Mouse (Mus musculus): ENCODE measurements around the gene Fam229a. TPM values are rescaled to one million over a fixed set of nuclear protein-coding genes. Genes with fewer than 3 reads are reported as not detected.

The Fam229a gene
- polyA plus RNA-seq, 1 experiment from 2014 or later: not detected

- no peak for ATAC-seq (ENCODE audit: insufficient read depth, low FRiP score)
Measured at GRCm38 (mm10) chr4:129479863-129480262, 11.1 kb upstream of the Fam229a start.

GRCm38 (mm10) chr4:129481090-129481489, 9.9 kb upstream of the Fam229a start:
- H3K4me2 ChIP-seq (ENCODE audit: low read depth, low read length): no peak overlapping the region
- no peaks in the 10 kb centered on the region for H3K4me1 ChIP-seq (ENCODE audit: control insufficient read depth, insufficient read depth, low read length)
- H3K27ac ChIP-seq (ENCODE audit: low read length): 0 out of 2 replicates have a peak overlapping the region, but pooled peaks have one; percentile 3
- no peak overlapping the region for H3K4me3 ChIP-seq (replicated peaks; ENCODE audit: low read length)
- H3K9me3 ChIP-seq (replicated peaks; ENCODE audit: control insufficient read depth, low read length): no peaks in the 10 kb centered on the region
- ATAC-seq (ENCODE audit: insufficient read depth, low FRiP score): 0 out of 2 replicates have a peak, but pooled peaks have one; percentile 40
- 89% methylated on average over 1 of the region's 1 CpGs for WGBS
- H3K27me3 ChIP-seq (ENCODE audit: control insufficient read depth, insufficient read depth, low read length): no peaks in the 10 kb centered on the region
- H3K36me3 ChIP-seq (ENCODE audit: control insufficient read depth, insufficient read depth, low read length): peaks cover 14% of the 10 kb centered on the region
- no peak overlapping the region for H3K9ac ChIP-seq (ENCODE audit: low read length)

More at GRCm38 (mm10) chr4:129479863-129480262, 11.1 kb upstream of the Fam229a start:
- WGBS: 93% methylated on average over 3 of the region's 3 CpGs
- Histone ChIP-seq H3K4me3 (replicated peaks; ENCODE audit: low read length) (no peak overlapping the region), H3K4me1 (ENCODE audit: control insufficient read depth, insufficient read depth, low read length) (no peaks in the 10 kb centered on the region), H3K9me3 (replicated peaks; ENCODE audit: control insufficient read depth, low read length) (no peaks in the 10 kb centered on the region), H3K27me3 (ENCODE audit: control insufficient read depth, insufficient read depth, low read length) (no peaks in the 10 kb centered on the region), H3K27ac (ENCODE audit: low read length) (no peak overlapping the region), H3K4me2 (ENCODE audit: low read depth, low read length) (no peak overlapping the region), H3K9ac (ENCODE audit: low read length) (no peak overlapping the region), H3K36me3 (ENCODE audit: control insufficient read depth, insufficient read depth, low read length) (peaks cover 9% of the 10 kb centered on the region)

GRCm38 (mm10) chr4:129494681-129495080, 3.7 kb downstream of the Fam229a start:
- ATAC-seq (ENCODE audit: insufficient read depth, low FRiP score): no peak
- WGBS: 55% methylated on average over 7 of the region's 7 CpGs
- no peak overlapping the region for H3K27ac ChIP-seq (ENCODE audit: low read length)
- no peak overlapping the region for H3K4me3 ChIP-seq (replicated peaks; ENCODE audit: low read length)
- H3K9me3 ChIP-seq (replicated peaks; ENCODE audit: control insufficient read depth, low read length): no peaks in the 10 kb centered on the region
- peaks cover 13% of the 10 kb centered on the region for H3K27me3 ChIP-seq (ENCODE audit: control insufficient read depth, insufficient read depth, low read length)
- no peak overlapping the region for H3K9ac ChIP-seq (ENCODE audit: low read length)
- H3K36me3 ChIP-seq (ENCODE audit: control insufficient read depth, insufficient read depth, low read length): no peaks in the 10 kb centered on the region
- H3K4me2 ChIP-seq (ENCODE audit: low read depth, low read length): no peak overlapping the region
- H3K4me1 ChIP-seq (ENCODE audit: control insufficient read depth, insufficient read depth, low read length): peaks cover 18% of the 10 kb centered on the region

- Histone ChIP-seq H3K9ac (ENCODE audit: low read length) (peak overlapping the region; percentile 47; the same call in 1 of the 2 replicates), H3K4me2 (ENCODE audit: low read depth, low read length) (no peak overlapping the region), H3K36me3 (ENCODE audit: control insufficient read depth, insufficient read depth, low read length) (no peaks in the 10 kb centered on the region), H3K4me3 (replicated peaks; ENCODE audit: low read length) (no peak overlapping the region), H3K27ac (ENCODE audit: low read length) (peak overlapping the region; percentile 25; the same call in 1 of the 2 replicates), H3K27me3 (ENCODE audit: control insufficient read depth, insufficient read depth, low read length) (peaks cover 13% of the 10 kb centered on the region), H3K9me3 (replicated peaks; ENCODE audit: control insufficient read depth, low read length) (no peaks in the 10 kb centered on the region), H3K4me1 (ENCODE audit: control insufficient read depth, insufficient read depth, low read length) (peaks cover 18% of the 10 kb centered on the region)
- ATAC-seq (ENCODE audit: insufficient read depth, low FRiP score): no peak
- WGBS: 34% methylated on average over 16 of the region's 16 CpGs
Measured at GRCm38 (mm10) chr4:129495672-129496562, 4.9 kb downstream of the Fam229a start.

- peaks cover 8% of the 10 kb centered on the region for H3K27me3 ChIP-seq (ENCODE audit: control insufficient read depth, insufficient read depth, low read length)
- 26% methylated on average over 6 of the region's 6 CpGs for WGBS
- H3K36me3 ChIP-seq (ENCODE audit: control insufficient read depth, insufficient read depth, low read length): no peaks in the 10 kb centered on the region
- H3K9ac ChIP-seq (ENCODE audit: low read length): peak overlapping the region; percentile 47; the same call in 1 of the 2 replicates
- H3K4me3 ChIP-seq (replicated peaks; ENCODE audit: low read length): no peak overlapping the region
- no peak for ATAC-seq (ENCODE audit: insufficient read depth, low FRiP score)
- H3K4me1 ChIP-seq (ENCODE audit: control insufficient read depth, insufficient read depth, low read length): peaks cover 14% of the 10 kb centered on the region
- H3K4me2 ChIP-seq (ENCODE audit: low read depth, low read length): no peak overlapping the region
- H3K9me3 ChIP-seq (replicated peaks; ENCODE audit: control insufficient read depth, low read length): no peaks in the 10 kb centered on the region
- peak overlapping the region; percentile 25; the same call in 1 of the 2 replicates for H3K27ac ChIP-seq (ENCODE audit: low read length)
Measured at GRCm38 (mm10) chr4:129496631-129497030, 5.6 kb downstream of the Fam229a start.

GRCm38 (mm10) chr4:129498941-129499340, 8.0 kb downstream of the Fam229a start:
- Histone ChIP-seq H3K4me1 (ENCODE audit: control insufficient read depth, insufficient read depth, low read length) (peaks cover 23% of the 10 kb centered on the region), H3K9ac (ENCODE audit: low read length) (0 out of 2 replicates have a peak overlapping the region, but pooled peaks have one; percentile 43), H3K4me2 (ENCODE audit: low read depth, low read length) (no peak overlapping the region), H3K27me3 (ENCODE audit: control insufficient read depth, insufficient read depth, low read length) (no peaks in the 10 kb centered on the region), H3K4me3 (replicated peaks; ENCODE audit: low read length) (no peak overlapping the region), H3K36me3 (ENCODE audit: control insufficient read depth, insufficient read depth, low read length) (no peaks in the 10 kb centered on the region), H3K9me3 (replicated peaks; ENCODE audit: control insufficient read depth, low read length) (no peaks in the 10 kb centered on the region), H3K27ac (ENCODE audit: low read length) (no peak overlapping the region)
- no peak for ATAC-seq (ENCODE audit: insufficient read depth, low FRiP score)
- 59% methylated on average over 3 of the region's 3 CpGs for WGBS

GRCm38 (mm10) chr4:129500017-129500416, 9.0 kb downstream of the Fam229a start:
- no peaks in the 10 kb centered on the region for H3K36me3 ChIP-seq (ENCODE audit: control insufficient read depth, insufficient read depth, low read length)
- H3K9ac ChIP-seq (ENCODE audit: low read length): peak overlapping the region; percentile 79
- H3K9me3 ChIP-seq (replicated peaks; ENCODE audit: control insufficient read depth, low read length): no peaks in the 10 kb centered on the region
- peaks cover 23% of the 10 kb centered on the region for H3K4me1 ChIP-seq (ENCODE audit: control insufficient read depth, insufficient read depth, low read length)
- peak overlapping the region; percentile 63 for H3K4me2 ChIP-seq (ENCODE audit: low read depth, low read length)
- H3K4me3 ChIP-seq (replicated peaks; ENCODE audit: low read length): peak overlapping the region; percentile 65
- no peaks in the 10 kb centered on the region for H3K27me3 ChIP-seq (ENCODE audit: control insufficient read depth, insufficient read depth, low read length)
- no peak for ATAC-seq (ENCODE audit: insufficient read depth, low FRiP score)
- WGBS: 76% methylated on average over 8 of the region's 8 CpGs
- peak overlapping the region; percentile 94 for H3K27ac ChIP-seq (ENCODE audit: low read length)

- ATAC-seq (ENCODE audit: insufficient read depth, low FRiP score): peak; percentile 92
- Histone ChIP-seq H3K36me3 (ENCODE audit: control insufficient read depth, insufficient read depth, low read length) (no peaks in the 10 kb centered on the region), H3K27me3 (ENCODE audit: control insufficient read depth, insufficient read depth, low read length) (no peaks in the 10 kb centered on the region), H3K9me3 (replicated peaks; ENCODE audit: control insufficient read depth, low read length) (no peaks in the 10 kb centered on the region), H3K27ac (ENCODE audit: low read length) (peak overlapping the region; percentile 94), H3K4me1 (ENCODE audit: control insufficient read depth, insufficient read depth, low read length) (peaks cover 23% of the 10 kb centered on the region), H3K4me2 (ENCODE audit: low read depth, low read length) (peak overlapping the region; percentile 63), H3K9ac (ENCODE audit: low read length) (peak overlapping the region; percentile 79), H3K4me3 (replicated peaks; ENCODE audit: low read length) (peak overlapping the region; percentile 65)
- 1% methylated on average over 49 of the region's 49 CpGs for WGBS
Measured at GRCm38 (mm10) chr4:129500607-129501566, 9.9 kb downstream of the Fam229a start.

All from stomach, embryonic 16.5 days (tissue).